In the genomic region with DNA sequence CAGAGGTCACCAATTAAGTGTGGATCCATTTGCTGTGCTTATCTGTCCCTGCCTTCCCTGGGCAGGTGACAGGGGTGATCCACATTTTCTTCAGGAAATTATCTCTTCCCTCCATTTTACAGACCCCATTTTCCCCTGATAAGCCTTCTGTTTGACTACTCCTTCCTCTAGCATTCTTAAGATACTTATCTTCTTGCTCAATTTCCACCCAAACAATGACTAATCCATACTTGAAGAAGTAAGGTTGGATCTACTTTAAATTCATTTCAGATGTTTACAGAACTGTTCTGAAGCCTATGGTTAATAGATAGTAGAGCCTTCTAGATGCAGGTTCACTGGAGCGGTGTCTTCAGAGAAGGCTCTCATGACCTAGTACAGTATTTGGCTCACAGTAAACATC, we compare ENCODE assay signal across 22 mouse cellular contexts.
DNase-seq lines count a peak whose midpoint lies in the region; ATAC-seq and TF ChIP-seq lines count a peak whose summit lies in the region.
"Had no signal": no experiment of that assay in that cellular context is flagged by ENCODE, and none has a peak within 500 bp of the region (broad histone marks: within the 10 kb centered on the region; RNA-seq: fewer than 3 reads in every experiment).

No protein-coding gene starts in this region.

- DNase-seq in 3T3-L1 (ENCODE audit: low read depth, low spot score) (peak; percentile 58), 416B (ENCODE audit: low read depth) (peak; percentile 54), Patski (ENCODE audit: low read depth, low spot score) (no peak)
- DNase-seq in midbrain, embryonic 14.5 days = no peak
- DNase-seq in adrenal gland, postnatal 4 days (ENCODE audit: low spot score in 2 of 2) = no peak
- DNase-seq in heart, postnatal 10 days = no peak
- DNase-seq: adrenal gland, adult 8-10 months; adrenal gland, postnatal 14 days; adrenal gland, postnatal 36 days; cerebellum, adult 11 months; cerebellum, adult 18-20 months; cerebellum, adult 8-10 months; cerebellum, adult 9-11 months; cerebellum, postnatal 14 days; cerebellum, postnatal 36 days; embryo, embryonic 11 days; forebrain, postnatal 0 days had no signal

- POLR2A ChIA-PET in Patski (lab: Charles Lee) = no interaction called here

- H3K4me1 ChIP-seq in midbrain, embryonic 14.5 days (ENCODE audit: control insufficient read depth, insufficient read depth, low read length) = no peaks in the 10 kb centered on the region
- H3K4me1 ChIP-seq: forebrain, embryonic 13.5 days; forebrain, embryonic 15.5 days had no signal

- TF ChIP-seq CTCF in Patski (IDR thresholded peaks at IDR 0.05) = no peak

- H3K9ac ChIP-seq in midbrain, embryonic 14.5 days (replicated peaks; ENCODE audit: low read length) = no peak overlapping the region
- H3K9ac ChIP-seq: embryonic facial prominence, embryonic 13.5 days; embryonic facial prominence, embryonic 15.5 days; forebrain, embryonic 13.5 days; forebrain, embryonic 15.5 days; forebrain, postnatal 0 days had no signal

- peak; percentile 31 for ATAC-seq in Patski
- no peak for ATAC-seq in midbrain, embryonic 14.5 days (ENCODE audit: low FRiP score, low TSS enrichment)
- ATAC-seq: activated CD4-positive, CD25-positive, alpha-beta regulatory T cell, adult 4 months; forebrain, embryonic 13.5 days; forebrain, embryonic 15.5 days; forebrain, postnatal 0 days had no signal

- no peaks in the 10 kb centered on the region for H3K9me3 ChIP-seq in midbrain, embryonic 14.5 days (ENCODE audit: control insufficient read depth, low read length)
- H3K9me3 ChIP-seq: embryonic facial prominence, embryonic 13.5 days; embryonic facial prominence, embryonic 15.5 days; forebrain, embryonic 13.5 days; forebrain, embryonic 15.5 days had no signal

- 91% methylated on average over 1 of the region's 1 CpGs for WGBS in midbrain, embryonic 14.5 days

- in situ Hi-C loops in Patski (cut with MboI; ENCODE audit: low pct_unique_long_range_greater_than_20kb) = no loop called here

- no peak overlapping the region for H3K4me3 ChIP-seq in midbrain, embryonic 14.5 days (replicated peaks; ENCODE audit: low read depth, low read length)
- H3K4me3 ChIP-seq: embryonic facial prominence, embryonic 13.5 days; embryonic facial prominence, embryonic 15.5 days; forebrain, embryonic 13.5 days; forebrain, embryonic 15.5 days had no signal

- no peak overlapping the region for H3K4me2 ChIP-seq in midbrain, embryonic 14.5 days (ENCODE audit: low read length)
- H3K4me2 ChIP-seq: embryonic facial prominence, embryonic 13.5 days; embryonic facial prominence, embryonic 15.5 days; forebrain, embryonic 13.5 days; forebrain, embryonic 15.5 days had no signal

- no peaks in the 10 kb centered on the region for H3K36me3 ChIP-seq in midbrain, embryonic 14.5 days (ENCODE audit: control insufficient read depth, insufficient read depth, low read length)
- H3K36me3 ChIP-seq: embryonic facial prominence, embryonic 13.5 days; embryonic facial prominence, embryonic 15.5 days; forebrain, embryonic 15.5 days had no signal

- CTCF ChIA-PET in Patski (lab: Charles Lee) = no interaction called here

- intact Hi-C loops in heart, postnatal 10 days (cut with DNase I) = no loop called here

- no peak overlapping the region for H3K27ac ChIP-seq in midbrain, embryonic 14.5 days (replicated peaks; ENCODE audit: low read depth, low read length)
- H3K27ac ChIP-seq: embryonic facial prominence, embryonic 13.5 days; embryonic facial prominence, embryonic 15.5 days; forebrain, embryonic 13.5 days; forebrain, embryonic 15.5 days had no signal

- no peaks in the 10 kb centered on the region for H3K27me3 ChIP-seq in Patski
- no peaks in the 10 kb centered on the region for H3K27me3 ChIP-seq in midbrain, embryonic 14.5 days (ENCODE audit: control insufficient read depth, insufficient read depth, low read length)
- H3K27me3 ChIP-seq: embryonic facial prominence, embryonic 13.5 days; embryonic facial prominence, embryonic 15.5 days; forebrain, embryonic 13.5 days; forebrain, embryonic 15.5 days had no signal

Comparison
In these comparisons a context has a peak if more than half of its experiments do, and no peak if none do; other contexts are left out.
1. DNase-seq: peak in 3T3-L1 (single experiment) and 416B (single experiment); none in Patski (single experiment), midbrain, embryonic 14.5 days (single experiment), adrenal gland, postnatal 4 days (0 of 2) and heart, postnatal 10 days (0 of 2).